9 mouse cellular contexts compared by ENCODE assay signal in genomic region chr17:65940221-65940620, GRCm38 (mm10). TPM values are rescaled to one million over a fixed set of nuclear protein-coding genes. Genes with fewer than 3 reads are reported as not detected.
DNase-seq lines count a peak whose midpoint lies in the region; ATAC-seq and TF ChIP-seq lines count a peak whose summit lies in the region.
"Had no signal": no experiment of that assay in that cellular context is flagged by ENCODE, and none has a peak within 500 bp of the region (broad histone marks: within the 10 kb centered on the region; RNA-seq: fewer than 3 reads in every experiment).

No protein-coding gene starts in this region.

- 59% methylated on average over 12 of the region's 12 CpGs for WGBS in heart, adult 2 months
- whole genome bisulfite sequencing in kidney, postnatal 0 days: 41% methylated on average over 12 of the region's 12 CpGs
- 72% methylated on average over 12 of the region's 12 CpGs for WGBS in liver, embryonic 15.5 days (ENCODE audit: insufficient replicate concordance)

- H3K79me2 ChIP-seq in heart, adult 2 months (replicated peaks; ENCODE audit: control insufficient read depth, insufficient read depth, low read length): no peaks in the 10 kb centered on the region; the same call in 1 of the 2 replicates
- peaks cover 3% of the 10 kb centered on the region; the same call in 1 of the 2 replicates for H3K79me2 ChIP-seq in CH12.LX (replicated peaks; ENCODE audit: control insufficient read depth, extremely low read depth, insufficient read depth, poor library complexity, severe bottlenecking)

- H3K27me3 ChIP-seq in heart, adult 2 months (ENCODE audit: control insufficient read depth, insufficient read depth, low read length): no peaks in the 10 kb centered on the region
- H3K27me3 ChIP-seq in kidney, postnatal 0 days (ENCODE audit: insufficient read depth, low read length): no peaks in the 10 kb centered on the region
- no peaks in the 10 kb centered on the region for H3K27me3 ChIP-seq in CH12.LX (replicated peaks)
- no peaks in the 10 kb centered on the region for H3K27me3 ChIP-seq in liver, embryonic 15.5 days
- H3K27me3 ChIP-seq: midbrain, embryonic 13.5 days had no signal

- dilution Hi-C loops in CH12.LX (cut with MboI; ENCODE audit: extremely low pct_ligation_motif_present, extremely low pct_unique_long_range_greater_than_20kb, low sequenced_read_pairs): no loop called here

- no peak for TF ChIP-seq POLR2A in heart, adult 2 months (IDR thresholded peaks at IDR 0.05; ENCODE audit: insufficient read depth, low read depth, low read length)
- TF ChIP-seq POLR2A in CH12.LX (IDR thresholded peaks at IDR 0.05; ENCODE audit: low read depth, low read length): no peak

- intact Hi-C loops in heart, adult 2 months (cut with DNase I): no loop called here

- H3K4me1 ChIP-seq in heart, adult 2 months (ENCODE audit: control insufficient read depth, insufficient read depth, low read length): peaks cover 11% of the 10 kb centered on the region
- peaks cover 25% of the 10 kb centered on the region for H3K4me1 ChIP-seq in kidney, postnatal 0 days (replicated peaks; ENCODE audit: insufficient read depth, low read length)
- peaks cover 20 to 46% of the 10 kb centered on the region in 2 experiments for H3K4me1 ChIP-seq in CH12.LX (ENCODE audit: control insufficient read depth in 1 of 2, insufficient read depth in 2 of 2)
- peaks cover 24% of the 10 kb centered on the region for H3K4me1 ChIP-seq in liver, embryonic 15.5 days (replicated peaks)

- H3K9me3 ChIP-seq in kidney, postnatal 0 days (replicated peaks; ENCODE audit: low read length): no peaks in the 10 kb centered on the region
- H3K9me3 ChIP-seq in CH12.LX (replicated peaks; ENCODE audit: low read length): peaks cover 3% of the 10 kb centered on the region
- no peaks in the 10 kb centered on the region for H3K9me3 ChIP-seq in liver, embryonic 15.5 days (replicated peaks)
- H3K9me3 ChIP-seq: midbrain, embryonic 13.5 days had no signal

- peak; percentile 78; the same call in 1 of the 2 replicates for ATAC-seq in kidney, postnatal 0 days (replicated peaks; ENCODE audit: low FRiP score, low read depth)
- no peak for ATAC-seq in liver, embryonic 15.5 days (ENCODE audit: insufficient read depth)
- ATAC-seq: midbrain, embryonic 13.5 days had no signal

- TF ChIP-seq CTCF in heart, adult 2 months (IDR thresholded peaks at IDR 0.05): no peak
- no peak for TF ChIP-seq CTCF in kidney, postnatal 0 days (IDR thresholded peaks at IDR 0.05; ENCODE audit: low read depth)
- no peak for TF ChIP-seq CTCF in CH12.LX (conservative IDR thresholded peaks at IDR 0.05 in 1 of 2, IDR thresholded peaks at IDR 0.05 in 1 of 2; ENCODE audit: low read depth in 2 of 2, low read length in 2 of 2)

- H3K9ac ChIP-seq in heart, adult 2 months (ENCODE audit: low read depth, low read length): no peak overlapping the region
- no peak overlapping the region for H3K9ac ChIP-seq in kidney, postnatal 0 days (ENCODE audit: low read depth, low read length)
- H3K9ac ChIP-seq in CH12.LX (ENCODE audit: insufficient read depth, low read depth): peak overlapping the region; percentile 65
- no peak overlapping the region for H3K9ac ChIP-seq in liver, embryonic 15.5 days
- H3K9ac ChIP-seq: midbrain, embryonic 13.5 days had no signal

- peak overlapping the region; percentile 65 for H3K27ac ChIP-seq in heart, adult 2 months
- H3K27ac ChIP-seq in kidney, postnatal 0 days: peak overlapping the region; percentile 75
- peak overlapping the region; percentile 64 for H3K27ac ChIP-seq in CH12.LX (ENCODE audit: insufficient read depth, low read depth)
- H3K27ac ChIP-seq in liver, embryonic 15.5 days (replicated peaks): peak overlapping the region; percentile 48
- H3K27ac ChIP-seq: midbrain, embryonic 13.5 days had no signal

- in situ Hi-C loops in CH12.LX (cut with MboI; ENCODE audit: low pct_ligation_motif_present, low pct_unique_long_range_greater_than_20kb, low sequenced_read_pairs): no loop called here

- H3K36me3 ChIP-seq in heart, adult 2 months (ENCODE audit: control insufficient read depth, insufficient read depth, low read length): no peaks in the 10 kb centered on the region; the same call in 1 of the 2 replicates
- H3K36me3 ChIP-seq in kidney, postnatal 0 days (ENCODE audit: insufficient read depth, low read length): 0 out of 2 replicates have a peak, but pooled peaks cover 12% of the 10 kb centered on the region
- peaks cover 4 to 24% of the 10 kb centered on the region in 2 experiments for H3K36me3 ChIP-seq in CH12.LX (replicated peaks in 1 of 2; ENCODE audit: control insufficient read depth in 1 of 2, insufficient read depth in 1 of 2, low read length in 1 of 2)
- peaks cover 19% of the 10 kb centered on the region for H3K36me3 ChIP-seq in liver, embryonic 15.5 days (replicated peaks)

- no peak for TF ChIP-seq EP300 in heart, adult 2 months (IDR thresholded peaks at IDR 0.05; ENCODE audit: insufficient read depth, low read depth, low read length)
- TF ChIP-seq EP300 in CH12.LX (IDR thresholded peaks at IDR 0.05; ENCODE audit: low read length): no peak

- peak overlapping the region; percentile 40 for H3K4me2 ChIP-seq in kidney, postnatal 0 days (ENCODE audit: low read length)
- H3K4me2 ChIP-seq in CH12.LX (ENCODE audit: insufficient read depth, low read depth, poor library complexity, severe bottlenecking): peak overlapping the region; percentile 98
- H3K4me2 ChIP-seq in liver, embryonic 15.5 days: no peak overlapping the region
- H3K4me2 ChIP-seq: midbrain, embryonic 13.5 days had no signal

- TF ChIP-seq RAD21 in CH12.LX (IDR thresholded peaks at IDR 0.05; ENCODE audit: low read depth, low read length): no peak

- H3K4me3 ChIP-seq in heart, adult 2 months: no peak overlapping the region
- H3K4me3 ChIP-seq in kidney, postnatal 0 days (replicated peaks; ENCODE audit: low read depth, low read length): no peak overlapping the region
- peak overlapping the region in 2 of 3 experiments; percentile 31 to 44 for H3K4me3 ChIP-seq in CH12.LX (replicated peaks in 1 of 3; ENCODE audit: low read depth in 2 of 3, low read length in 2 of 3, poor library complexity in 1 of 3)
- H3K4me3 ChIP-seq in liver, embryonic 15.5 days (replicated peaks): no peak overlapping the region
- H3K4me3 ChIP-seq: midbrain, embryonic 13.5 days had no signal

- DNase-seq in heart, adult 2 months: no peak
- DNase-seq in heart, adult 11 months: no peak
- peak; percentile 24 for DNase-seq in kidney, postnatal 0 days (ENCODE audit: low spot score)
- no peak for DNase-seq in kidney, adult 18-20 months
- DNase-seq in CH12.LX (ENCODE audit: extremely low read depth): peak; percentile 64
- DNase-seq in thymus, postnatal 0 days (ENCODE audit: low spot score): no peak
- DNase-seq in ovary, postnatal 10 days (ENCODE audit: low spot score): no peak

TF ChIP-seq in CH12.LX, 34 proteins besides CTCF, POLR2A, EP300 and RAD21:
- peak; percentile 97 for TF ChIP-seq BHLHE40 (IDR thresholded peaks at IDR 0.05; ENCODE audit: low read depth, low read length)
- no peak; the same call in 1 of the 2 replicates for TF ChIP-seq TCF12 (IDR thresholded peaks at IDR 0.05; ENCODE audit: low read depth, low read length)
- 0 out of 2 replicates have a peak, but pooled peaks have one; percentile 7 for TF ChIP-seq MAX (IDR thresholded peaks at IDR 0.05; ENCODE audit: low read length)
- TF ChIP-seq GABPA (IDR thresholded peaks at IDR 0.05; ENCODE audit: insufficient replicate concordance, low read depth, low read length): no peak
- peak; percentile 92 for TF ChIP-seq ETS1 (conservative IDR thresholded peaks at IDR 0.05; ENCODE audit: low read depth, low read length)
- no peak for TF ChIP-seq UBTF (IDR thresholded peaks at IDR 0.05; ENCODE audit: low read depth, low read length)
- TF ChIP-seq MAFK (IDR thresholded peaks at IDR 0.05; ENCODE audit: insufficient replicate concordance, low read length): no peak
- 0 out of 2 replicates have a peak, but pooled peaks have one; percentile 1 for TF ChIP-seq USF2 (conservative IDR thresholded peaks at IDR 0.05; ENCODE audit: low read depth, low read length)

RNA-seq across cellular contexts. Expression of gene Twsg1, which starts 10.8 kb away (rescaled TPM):
- total RNA-seq in heart, adult 2 months (2021): 10 to 100 TPM; 76.1 to 79.0 TPM
- 41.7 and 83.0 TPM in 2 replicates for polyA plus RNA-seq in heart, adult 2 months (2012; rRNA removed)
- polyA plus RNA-seq in kidney, postnatal 0 days (2015; fragmentation: Nextera tagmentation; extraction: Ambion mirVana): 112 and 123 TPM in 2 replicates
- total RNA-seq in CH12.LX (2012; rRNA removed): 17.4 and 18.2 TPM in 2 replicates
- total RNA-seq in CH12.LX (2014; rRNA removed): 12.0 and 12.6 TPM in 2 replicates
- 12.5 and 13.4 TPM in 2 replicates for polyA plus RNA-seq in CH12.LX (2012; ENCODE audit: insufficient read length, low read depth)
- 16.1 and 17.0 TPM in 2 replicates for polyA plus RNA-seq in liver, embryonic 15.5 days (2015; fragmentation: Nextera tagmentation; extraction: Ambion mirVana)
- 66.4 and 68.7 TPM in 2 replicates for polyA plus RNA-seq in thymus, postnatal 0 days (2015; fragmentation: Nextera tagmentation; extraction: Ambion mirVana)

RNA-seq across cellular contexts. Expression of gene Ralbp1, which starts 54.6 kb away (rescaled TPM):
- total RNA-seq in heart, adult 2 months (2021): 10 to 100 TPM; 36.0 to 39.1 TPM
- 16.5 and 20.3 TPM in 2 replicates for polyA plus RNA-seq in heart, adult 2 months (2012; rRNA removed)
- polyA plus RNA-seq in kidney, postnatal 0 days (2015; fragmentation: Nextera tagmentation; extraction: Ambion mirVana): 72.1 and 74.2 TPM in 2 replicates
- 22.8 and 26.5 TPM in 2 replicates for total RNA-seq in CH12.LX (2012; rRNA removed)
- 27.2 and 28.1 TPM in 2 replicates for total RNA-seq in CH12.LX (2014; rRNA removed)
- polyA plus RNA-seq in CH12.LX (2012; ENCODE audit: insufficient read length, low read depth): 25.3 and 25.9 TPM in 2 replicates
- polyA plus RNA-seq in liver, embryonic 15.5 days (2015; fragmentation: Nextera tagmentation; extraction: Ambion mirVana): 38.8 and 42.1 TPM in 2 replicates
- polyA plus RNA-seq in thymus, postnatal 0 days (2015; fragmentation: Nextera tagmentation; extraction: Ambion mirVana): 94.9 and 105 TPM in 2 replicates

Comparison
In these comparisons a context has a peak if more than half of its experiments do, and no peak if none do; other contexts are left out.
1. DNase-seq: peak in kidney, postnatal 0 days (single experiment) and CH12.LX (single experiment); none in heart, adult 2 months (0 of 2), heart, adult 11 months (single experiment), kidney, adult 18-20 months (single experiment), thymus, postnatal 0 days (single experiment) and ovary, postnatal 10 days (single experiment).
2. H3K4me3 ChIP-seq: peak in CH12.LX (2 of 3); none in heart, adult 2 months (single experiment), kidney, postnatal 0 days (single experiment) and liver, embryonic 15.5 days (single experiment).
3. Peak in every context shown above with its lines, with median percentiles within 50 percentile points of each other: H3K27ac ChIP-seq.